Mouse (Mus musculus) layer of hippocampus, postnatal 14 days (tissue): ENCODE data around the gene Glis3. TPM values are rescaled to one million over a fixed set of nuclear protein-coding genes. Genes with fewer than 3 reads are reported as not detected.

Experiments used
- DNase-seq, 2 experiments: peaks; one replicate each; pipeline ENCODE4 v3.0.0; 2021 to 2022; ENCODE audit warnings: low spot score in 2 of 2, mixed read lengths in 1 of 2
- total RNA-seq, 2 experiments: library from RNA; stranded (reverse); gene quantifications; 2 replicates each; pipeline ENCODE4 v1.2.3; 2021

The Glis3 gene
- total RNA-seq, 2 experiments from 2014 or later = 8.6 to 11.8 TPM

DNA sequence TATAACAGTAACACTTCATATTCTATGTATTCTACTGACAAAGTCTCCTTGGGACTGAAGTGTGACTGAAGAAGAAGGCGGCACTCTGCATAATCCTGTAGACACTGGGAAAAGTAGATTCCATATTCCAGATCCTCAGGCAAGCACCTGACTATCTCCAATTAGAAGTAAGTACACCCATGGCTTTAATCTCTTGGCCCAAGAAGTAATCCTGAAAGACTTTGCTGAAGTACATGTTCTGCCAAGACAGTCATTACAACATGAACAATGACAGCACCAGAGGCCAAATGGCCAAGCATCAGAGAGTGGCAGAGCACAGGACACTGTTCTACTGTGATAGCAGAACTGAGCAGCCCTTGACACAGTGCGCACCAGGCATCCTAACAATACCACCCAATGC lies 414.1 kb downstream of the Glis3 start:
- DNase-seq = no peak

- DNase-seq = no peak
Observed at GRCm38 (mm10) chr19:28258907-28259675, 420.8 kb downstream of the Glis3 start.

GRCm38 (mm10) chr19:28258480-28258879 lies 421.4 kb downstream of the Glis3 start:
- no peak for DNase-seq

- DNase-seq = no peak
Observed at GRCm38 (mm10) chr19:28247345-28247744, 432.5 kb downstream of the Glis3 start.

DNA sequence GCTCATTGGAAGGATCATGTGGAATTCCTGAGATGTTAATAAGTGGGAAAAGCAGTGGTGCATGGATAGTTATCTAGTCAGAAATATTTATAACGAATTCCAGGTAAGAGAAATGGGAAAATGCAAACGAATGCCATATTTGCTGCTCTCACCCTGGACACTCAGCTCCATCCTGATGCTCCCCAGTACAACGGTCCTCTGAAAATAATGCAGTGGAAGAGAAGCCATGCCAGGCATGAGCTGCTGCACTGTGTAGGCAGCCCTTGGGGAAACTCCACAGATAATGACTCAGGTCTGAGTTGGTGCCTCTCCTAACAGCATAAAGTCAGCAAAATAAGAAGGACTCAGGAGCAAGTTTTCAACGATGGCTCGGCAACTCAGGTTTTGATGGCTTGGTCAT lies 433.7 kb downstream of the Glis3 start:
- DNase-seq = no peak

DNA sequence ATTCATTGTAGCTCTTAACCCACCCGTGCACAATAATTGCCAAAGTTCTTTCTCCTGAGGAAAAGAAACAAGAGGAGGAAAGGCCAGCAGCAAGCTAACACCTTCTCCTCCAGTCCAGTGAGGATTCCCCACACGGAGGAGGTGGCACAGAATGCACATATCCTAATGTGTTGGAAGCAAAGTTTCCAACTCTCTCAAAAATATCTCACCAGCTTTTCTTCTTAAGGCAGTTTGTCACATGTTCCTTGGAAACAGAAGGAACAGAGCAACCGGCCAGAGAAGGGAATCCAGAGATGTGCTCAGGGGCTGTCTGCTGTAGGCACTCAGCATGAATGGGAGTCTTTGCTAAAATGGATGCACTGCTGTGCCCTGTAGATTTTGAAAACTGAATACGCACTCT lies 441.8 kb downstream of the Glis3 start:
- DNase-seq = no peak

- DNase-seq = peak in 1 of 2 experiments; percentile 74
Observed at GRCm38 (mm10) chr19:28237621-28238020, 442.3 kb downstream of the Glis3 start.

GRCm38 (mm10) chr19:28235571-28235970 lies 444.3 kb downstream of the Glis3 start:
- DNase-seq = no peak

DNA sequence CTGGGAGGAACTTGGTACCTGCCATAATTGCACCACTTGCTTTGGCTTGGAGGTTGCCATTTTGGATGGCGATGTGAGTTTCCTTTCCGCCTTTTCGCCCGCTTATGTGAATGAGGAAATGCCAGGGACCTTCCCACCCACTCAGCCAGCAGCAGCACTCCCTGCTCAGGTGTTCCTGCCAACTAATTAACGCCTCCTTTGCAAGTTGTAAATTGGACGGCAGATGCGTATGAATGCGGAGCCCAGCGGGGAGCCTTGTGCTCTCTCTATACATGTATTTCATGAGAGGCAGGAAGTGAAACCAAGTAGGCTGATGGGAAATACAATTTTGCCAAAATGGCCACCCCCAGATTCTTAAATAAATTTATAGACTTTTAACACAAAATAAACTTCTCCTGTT lies 444.8 kb downstream of the Glis3 start:
- DNase-seq = peak; percentile 19 to 78

GRCm38 (mm10) chr19:28234676-28235075 lies 445.2 kb downstream of the Glis3 start:
- DNase-seq = peak; percentile 17 to 67

DNA sequence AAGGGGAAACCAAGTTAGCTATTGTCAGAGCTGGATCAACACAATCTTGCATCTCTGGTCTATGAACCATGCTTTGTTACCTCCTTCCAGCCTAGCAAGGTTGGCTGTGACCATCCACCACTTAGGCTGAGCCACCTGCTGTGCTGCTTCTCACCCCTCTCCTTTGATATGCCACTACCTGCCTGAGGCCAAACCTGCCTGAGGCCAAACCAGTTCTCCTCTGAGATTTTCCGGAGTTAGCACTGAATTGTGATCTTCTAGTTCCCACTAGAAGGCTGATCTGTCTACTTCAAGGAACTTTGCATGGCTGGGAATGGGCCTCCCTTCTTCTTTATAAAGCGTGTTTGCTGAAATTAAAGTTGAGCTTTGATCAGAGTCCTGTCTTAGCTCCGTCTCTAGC lies 448.4 kb downstream of the Glis3 start:
- no peak for DNase-seq

- DNase-seq = no peak
Observed at GRCm38 (mm10) chr19:28227526-28227925, 452.4 kb downstream of the Glis3 start.

GRCm38 (mm10) chr19:28225651-28226050 lies 454.2 kb downstream of the Glis3 start:
- no peak for DNase-seq

- DNase-seq = no peak
Observed at GRCm38 (mm10) chr19:28211630-28212029, 468.2 kb downstream of the Glis3 start.

Other genes with a start within 250 kb of the Glis3 start
- 100 to 1,000 TPM; 129 to 141 TPM for gene Slc1a1, start 155.0 kb upstream of the Glis3 start, total RNA-seq